Mouse (Mus musculus) Muller cell, postnatal 12 days (primary cell): ENCODE results near the gene Zfp62.
A peak's percentile ranks its signal among the peaks of the same experiment; 100 is the strongest.

Source experiments
- DNase-seq: peaks from one replicate; pipeline ENCODE4 v3.0.0-alpha.2; 2015; ENCODE audit errors: inconsistent ontology term

Zfp62 gene

DNA sequence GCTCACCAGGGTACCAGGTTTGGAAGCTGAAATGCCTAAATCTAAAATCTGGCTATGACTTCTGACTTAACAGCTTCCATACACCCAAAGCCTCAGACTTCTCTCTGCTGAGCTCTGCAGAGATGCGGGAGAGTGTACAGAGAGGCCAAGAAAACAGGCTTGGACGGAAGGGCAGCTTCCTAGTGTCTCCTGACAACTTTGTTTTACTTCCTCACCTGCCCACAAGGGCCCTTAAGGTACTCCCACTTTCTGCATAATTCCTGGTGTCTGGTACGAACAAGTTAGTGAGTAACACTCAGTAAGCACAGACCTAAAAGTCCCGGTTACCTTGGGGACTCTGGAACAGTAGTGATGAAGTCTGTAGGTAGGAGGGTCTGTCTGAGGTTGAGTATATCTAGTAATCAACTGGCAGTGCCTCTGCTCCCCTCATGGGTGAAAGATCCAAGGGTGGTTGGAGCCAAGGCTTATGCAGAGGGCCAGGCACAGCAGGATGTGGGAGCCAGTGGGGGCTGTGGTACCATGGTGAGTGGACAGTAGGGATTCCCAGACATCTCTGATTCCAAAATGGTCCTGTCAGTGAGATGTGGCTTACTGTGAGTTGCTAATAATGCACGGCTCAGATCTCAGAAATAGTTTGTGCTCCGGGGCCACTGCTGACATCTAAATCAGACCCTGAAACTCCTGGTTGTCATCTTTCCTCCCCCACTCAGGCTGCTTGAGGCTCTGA lies 46.0 kb downstream of the Zfp62 start:
- no peak for DNase-seq

DNA sequence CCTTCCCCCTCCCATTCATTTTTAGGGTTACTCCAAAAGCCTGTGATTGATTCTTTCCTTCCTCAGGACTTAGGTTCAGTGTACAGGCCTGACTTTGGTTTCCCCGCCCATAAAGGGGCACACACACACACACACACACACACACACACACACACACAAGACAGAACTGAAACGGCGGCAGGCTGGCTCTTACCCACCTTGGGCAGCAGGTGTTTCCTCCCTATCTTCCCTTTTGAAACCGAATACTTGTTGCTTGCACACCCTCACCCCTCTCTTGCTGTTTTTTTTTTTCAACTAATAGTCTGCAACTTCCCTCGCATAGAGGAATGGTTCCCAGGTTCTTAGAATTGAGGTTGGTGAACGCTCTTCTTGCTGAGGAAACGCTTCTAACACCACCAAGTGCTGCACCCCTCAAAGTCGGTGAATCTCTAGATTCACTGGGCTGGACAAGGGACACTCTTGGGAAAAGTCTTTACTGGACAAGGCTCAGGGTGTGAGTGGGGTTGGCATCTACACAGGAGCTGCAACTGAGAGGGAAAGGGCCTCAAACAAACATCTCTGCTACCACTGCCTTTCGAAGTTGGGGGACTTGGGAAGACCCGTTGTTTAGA lies 46.8 kb downstream of the Zfp62 start:
- DNase-seq: no peak

DNA sequence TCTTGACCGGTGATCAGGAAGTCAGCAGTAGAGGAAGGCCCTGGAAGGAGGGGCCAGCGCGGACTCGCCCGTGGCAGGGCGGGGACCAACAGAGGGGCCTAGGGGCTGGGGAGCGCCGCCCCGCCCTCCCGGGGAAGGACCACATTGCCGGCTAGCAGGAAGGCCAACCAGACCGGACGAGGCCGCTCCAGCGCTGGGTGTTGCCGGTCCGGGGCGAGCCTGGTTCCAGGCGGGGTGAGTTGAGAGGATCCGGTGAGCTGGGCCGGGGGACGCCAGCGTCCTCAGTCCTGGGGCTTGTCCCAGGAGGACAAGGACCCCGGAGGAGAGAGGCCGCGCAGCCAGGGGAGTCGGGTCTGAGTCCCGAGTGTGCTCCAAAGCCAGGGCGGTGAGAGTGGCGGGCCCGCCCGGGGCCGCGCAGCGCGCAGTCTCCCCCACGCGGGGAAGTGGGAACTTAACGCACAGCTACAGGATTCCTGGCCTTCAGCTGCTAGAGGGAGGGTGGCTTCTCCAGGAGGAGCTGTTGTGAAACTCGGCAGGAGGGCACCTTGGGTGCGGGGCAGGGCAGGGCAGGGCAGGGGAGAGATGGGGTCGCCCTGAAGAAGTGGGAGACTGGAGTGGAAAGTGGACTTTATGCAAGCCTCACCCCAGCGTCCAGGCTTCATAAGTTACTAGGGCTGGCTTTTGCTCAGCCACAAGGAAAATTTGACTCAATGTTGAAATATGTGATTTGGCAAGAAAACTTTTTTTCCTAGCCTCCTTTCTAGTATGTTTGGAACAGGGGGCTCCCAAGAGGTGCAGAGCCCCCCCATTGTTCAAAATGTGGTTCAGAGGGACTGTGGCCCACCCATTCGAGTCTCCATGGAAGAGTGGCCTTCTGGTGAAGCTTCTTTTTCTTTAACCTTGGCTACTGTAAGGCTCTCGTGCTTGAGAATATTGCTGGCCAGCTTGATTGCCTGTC lies 47.6 kb downstream of the Zfp62 start:
- DNase-seq: peak; percentile 95

DNA sequence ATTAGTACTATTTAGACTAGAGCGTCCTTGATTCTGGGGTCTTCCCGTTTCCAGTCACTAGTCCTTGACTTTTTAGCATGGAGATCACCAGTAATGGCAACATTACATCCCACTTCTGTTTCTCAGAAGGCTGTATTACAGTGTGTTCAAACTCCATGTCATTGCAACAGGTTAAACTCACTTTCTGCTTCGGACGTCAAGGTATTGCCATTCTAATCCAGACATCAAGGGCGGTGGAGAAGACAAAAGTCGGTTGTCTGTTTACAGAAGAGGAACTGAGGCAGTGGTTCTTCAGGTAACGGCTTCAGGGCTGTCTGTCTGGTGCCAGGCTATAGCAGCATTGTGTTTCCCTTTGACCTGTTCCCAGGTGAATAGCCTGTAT lies 48.3 kb downstream of the Zfp62 start:
- DNase-seq: no peak

DNA sequence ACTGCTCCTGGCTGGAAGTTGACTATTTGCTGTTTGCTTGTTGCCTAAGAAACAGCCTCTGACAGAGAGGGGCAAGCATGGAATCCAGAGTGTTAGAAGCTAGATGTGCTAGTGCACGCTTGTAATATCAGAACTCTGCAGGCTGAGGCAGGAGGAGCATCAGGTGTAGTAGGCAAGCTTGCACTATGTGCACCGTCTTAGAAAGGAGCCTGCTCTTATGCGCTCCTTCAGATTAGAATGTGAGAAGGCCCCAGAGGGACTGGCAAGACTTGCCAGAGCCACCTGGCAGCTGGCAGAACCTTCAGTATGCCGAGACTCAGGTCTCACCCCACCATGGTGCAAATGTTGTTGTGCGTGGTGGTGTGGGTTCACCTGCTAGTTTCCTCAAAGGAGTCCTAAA lies 49.0 kb downstream of the Zfp62 start:
- no peak for DNase-seq

DNA sequence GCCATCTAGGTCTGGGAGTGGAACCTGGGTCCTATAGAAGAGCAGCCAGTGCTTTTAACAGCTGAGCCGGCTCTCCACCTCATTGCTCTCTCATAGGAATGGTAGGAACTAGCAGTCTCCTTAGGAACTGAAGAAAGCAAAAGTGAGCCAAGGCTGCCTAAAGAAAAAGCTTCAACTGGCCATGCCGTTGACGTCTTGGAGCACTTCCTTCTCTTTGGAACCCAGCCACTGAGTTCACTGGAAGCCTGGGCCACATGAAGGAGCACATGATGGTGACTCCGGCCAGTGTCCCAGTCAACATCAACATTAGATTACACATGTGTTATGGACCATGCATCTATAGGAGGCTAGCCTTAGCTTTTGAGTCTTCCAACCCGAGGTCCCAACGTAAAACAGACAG lies 49.9 kb downstream of the Zfp62 start:
- DNase-seq: no peak

DNA sequence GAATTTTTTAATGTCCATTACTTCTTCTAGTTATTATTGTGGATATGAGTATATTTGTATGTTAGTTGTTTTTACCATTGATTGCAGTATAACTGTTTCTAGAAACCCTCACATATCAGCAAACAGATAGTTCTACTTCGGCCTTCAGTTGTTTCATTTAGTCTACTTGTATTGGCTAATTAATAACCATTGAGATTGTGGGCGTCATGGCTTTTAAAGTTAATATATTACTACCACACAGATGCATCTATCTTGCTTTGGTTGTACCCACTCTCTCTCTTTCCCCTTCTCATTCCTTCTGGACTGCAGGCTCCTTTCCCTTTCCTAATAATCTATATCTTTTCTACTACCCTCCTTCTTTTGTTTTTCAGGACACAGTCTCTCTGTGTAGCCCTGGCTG lies 56.2 kb downstream of the Zfp62 start:
- DNase-seq: no peak

DNA sequence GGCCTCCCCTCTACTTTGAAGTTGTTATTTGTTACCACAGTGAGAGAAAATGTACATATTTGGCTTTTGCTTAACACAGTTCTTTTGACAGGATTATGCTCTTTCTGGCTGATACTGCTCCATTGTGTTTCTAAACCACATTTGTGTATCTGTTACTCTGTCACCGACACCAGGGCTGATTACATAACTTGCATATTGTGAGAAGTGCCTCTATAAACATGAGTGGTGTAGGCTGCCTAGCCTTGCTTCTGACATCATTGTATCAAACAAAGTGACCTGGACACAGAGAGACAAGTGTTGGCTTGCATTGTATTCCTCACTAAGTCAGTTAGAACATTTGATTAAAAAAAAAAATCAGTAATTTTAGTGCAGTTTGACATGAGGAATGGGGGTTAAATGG lies 56.7 kb downstream of the Zfp62 start:
- DNase-seq: no peak

DNA sequence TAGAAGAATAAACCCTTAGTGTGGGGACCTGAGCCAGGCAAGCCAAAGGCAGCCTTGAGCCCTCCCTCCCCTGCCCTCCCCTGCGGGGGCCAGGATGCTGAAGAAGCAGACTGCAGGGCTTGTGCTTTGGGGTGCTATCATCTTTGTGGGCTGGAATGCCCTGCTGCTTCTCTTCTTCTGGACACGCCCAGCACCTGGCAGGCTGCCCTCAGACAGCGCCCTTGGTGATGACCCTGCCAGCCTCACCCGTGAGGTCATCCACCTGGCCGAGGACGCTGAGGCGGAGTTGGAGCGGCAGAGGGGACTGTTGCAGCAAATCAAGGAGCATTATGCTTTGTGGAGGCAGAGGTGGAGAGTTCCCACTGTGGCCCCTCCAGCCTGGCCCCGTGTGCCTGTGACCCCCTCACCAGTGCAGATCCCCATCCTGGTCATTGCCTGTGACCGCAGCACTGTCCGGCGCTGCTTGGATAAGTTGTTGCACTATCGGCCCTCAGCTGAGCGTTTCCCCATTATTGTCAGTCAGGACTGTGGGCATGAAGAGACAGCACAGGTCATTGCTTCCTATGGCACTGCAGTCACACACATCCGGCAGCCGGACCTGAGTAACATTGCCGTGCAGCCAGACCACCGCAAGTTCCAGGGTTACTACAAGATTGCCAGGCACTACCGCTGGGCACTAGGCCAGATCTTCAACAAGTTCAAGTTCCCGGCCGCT lies 57.7 kb downstream of the Zfp62 start:
- DNase-seq: no peak

DNA sequence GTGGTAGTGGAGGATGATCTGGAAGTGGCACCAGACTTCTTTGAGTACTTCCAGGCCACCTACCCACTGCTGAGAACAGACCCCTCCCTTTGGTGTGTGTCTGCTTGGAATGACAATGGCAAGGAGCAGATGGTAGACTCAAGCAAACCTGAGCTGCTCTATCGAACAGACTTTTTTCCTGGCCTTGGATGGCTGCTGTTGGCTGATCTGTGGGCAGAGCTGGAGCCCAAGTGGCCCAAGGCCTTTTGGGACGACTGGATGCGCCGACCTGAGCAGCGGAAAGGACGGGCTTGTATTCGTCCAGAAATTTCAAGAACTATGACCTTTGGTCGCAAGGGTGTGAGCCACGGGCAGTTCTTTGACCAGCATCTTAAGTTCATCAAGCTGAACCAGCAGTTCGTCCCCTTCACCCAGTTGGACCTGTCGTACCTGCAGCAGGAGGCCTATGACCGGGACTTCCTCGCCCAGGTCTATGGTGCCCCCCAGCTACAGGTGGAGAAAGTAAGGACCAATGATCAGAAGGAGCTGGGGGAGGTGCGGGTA lies 58.3 kb downstream of the Zfp62 start:
- DNase-seq: no peak

DNA sequence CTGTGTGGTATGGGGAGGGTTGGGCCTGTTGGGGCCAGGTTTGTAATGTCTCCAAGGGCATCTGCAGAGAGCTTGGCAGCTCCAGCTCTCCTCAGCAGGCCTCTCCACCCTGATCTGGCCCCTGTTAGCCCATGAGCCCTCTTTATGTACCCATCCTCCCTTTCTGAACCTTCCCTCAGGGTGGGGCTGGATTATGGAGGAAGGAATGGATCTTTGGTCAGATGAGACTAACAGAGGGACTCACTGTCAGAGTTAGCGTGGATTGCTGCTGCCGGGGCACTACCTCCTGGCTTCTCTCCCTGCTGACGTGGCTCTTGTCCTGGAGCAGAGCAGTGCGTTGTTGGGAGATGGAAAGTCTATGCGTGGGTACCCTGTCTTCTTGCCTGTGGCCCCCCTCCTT lies 59.2 kb downstream of the Zfp62 start:
- DNase-seq: no peak

DNA sequence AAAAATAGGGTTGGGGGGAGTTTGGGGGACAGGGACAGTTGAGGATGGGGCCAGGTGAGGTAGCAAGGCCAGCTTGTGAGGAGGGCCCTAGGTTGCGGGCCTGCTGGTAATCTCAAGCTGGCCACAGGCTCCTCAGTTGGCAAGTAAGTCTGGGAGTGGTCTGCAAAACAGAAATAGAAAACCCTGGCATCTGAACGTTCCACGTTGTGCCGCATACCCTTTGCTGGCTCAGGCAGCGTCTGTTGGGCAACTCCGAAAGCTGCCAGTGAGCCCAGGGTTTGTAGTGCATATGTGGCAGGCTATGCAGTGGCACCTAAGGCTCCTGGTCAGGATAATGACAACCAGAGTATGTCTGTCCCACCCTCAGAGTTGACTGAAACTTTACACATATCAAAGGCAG lies 60.1 kb downstream of the Zfp62 start:
- DNase-seq: no peak

DNA sequence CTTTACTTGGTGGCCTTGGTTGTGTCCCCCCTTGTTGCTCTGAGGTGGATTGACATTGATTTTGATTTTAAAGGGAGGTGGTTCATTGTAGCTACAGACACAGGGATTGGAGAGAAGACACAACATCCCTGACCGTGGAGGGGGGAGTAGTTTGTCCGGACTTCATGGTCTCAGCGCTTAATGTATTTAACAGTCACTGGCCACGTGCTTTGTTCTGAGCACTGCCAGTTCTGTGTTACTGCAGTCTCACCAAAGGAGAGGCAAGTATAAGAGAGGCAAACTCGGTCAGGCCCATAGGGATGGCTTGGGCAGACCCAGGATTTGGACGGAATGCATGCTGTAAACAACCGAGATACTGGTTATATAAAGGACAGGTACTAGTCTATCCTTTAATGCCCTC lies 61.0 kb downstream of the Zfp62 start:
- DNase-seq: no peak

DNA sequence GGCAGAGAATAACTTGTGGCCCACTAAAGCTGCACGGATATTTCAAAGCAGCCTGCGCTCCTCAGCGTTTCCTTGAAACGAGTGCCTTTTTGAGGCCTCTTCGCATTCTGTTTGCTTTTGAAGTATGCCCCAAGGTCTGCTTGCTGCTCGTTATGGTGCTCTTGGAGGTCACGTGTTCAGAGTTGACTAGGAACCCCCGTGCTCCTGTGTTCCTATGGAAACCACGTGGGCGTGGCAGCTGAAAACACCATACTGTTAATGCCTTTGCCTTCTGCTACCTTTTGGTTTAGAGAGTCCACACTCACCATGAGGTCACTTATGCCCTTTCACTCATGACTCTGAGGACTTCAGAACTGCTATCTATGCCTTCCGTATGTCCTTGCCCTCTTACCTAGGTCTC lies 61.5 kb downstream of the Zfp62 start:
- no peak for DNase-seq

DNA sequence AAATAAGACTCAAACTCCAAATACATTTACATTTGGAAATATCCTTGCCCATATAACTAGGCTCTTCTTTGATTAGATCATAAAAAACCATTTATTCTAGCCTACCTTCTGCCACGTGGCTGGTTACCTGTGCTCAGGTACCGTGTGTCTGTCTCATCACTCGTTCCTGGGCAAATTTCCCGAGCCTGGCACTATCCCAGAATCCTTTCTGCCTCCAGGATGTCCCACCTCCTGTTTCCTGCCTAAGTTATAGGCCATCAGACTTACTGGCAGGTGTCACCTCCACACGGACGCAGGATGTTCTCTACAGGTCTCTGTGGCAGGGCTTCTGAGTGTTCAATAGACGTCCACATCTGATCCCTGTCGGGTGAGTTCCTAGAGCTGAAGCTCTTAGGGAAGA lies 62.0 kb downstream of the Zfp62 start:
- no peak for DNase-seq

DNA sequence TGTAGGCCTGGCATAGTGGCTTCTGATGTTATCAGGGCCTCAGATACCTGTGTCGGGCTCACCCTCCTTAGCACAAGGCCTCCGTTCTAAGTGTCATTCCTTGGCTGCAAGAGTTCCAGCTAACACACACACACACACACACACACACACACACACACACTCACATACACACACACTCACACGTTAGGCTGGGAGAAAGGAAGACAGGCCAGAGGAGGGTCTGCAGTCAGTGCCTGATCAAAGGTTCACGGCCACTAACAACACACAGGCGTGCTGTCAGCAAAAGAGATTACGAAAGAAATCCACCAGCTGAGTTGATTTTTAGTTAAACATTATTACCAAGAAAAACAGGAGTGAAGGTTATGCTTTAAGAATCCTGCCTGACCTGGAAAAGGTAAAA lies 63.6 kb downstream of the Zfp62 start:
- no peak for DNase-seq

DNA sequence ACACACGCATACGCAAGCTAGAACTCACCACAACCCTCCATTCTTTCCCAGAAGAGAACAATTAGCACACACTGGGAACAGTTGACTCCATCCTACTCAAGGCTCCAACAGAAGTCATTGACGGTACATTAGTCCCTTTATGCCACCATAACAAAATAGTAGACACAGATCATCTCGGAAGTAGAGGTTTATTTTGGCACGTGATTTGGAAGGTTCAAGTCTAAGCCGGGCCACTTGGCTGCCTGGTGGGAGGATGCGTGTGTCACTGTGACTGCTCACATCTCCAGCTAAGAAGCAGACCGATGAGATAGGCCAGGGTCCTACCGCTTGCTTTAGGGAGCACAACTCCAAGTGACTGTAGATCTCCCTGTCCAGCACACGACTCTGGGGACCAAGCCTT lies 64.2 kb downstream of the Zfp62 start:
- DNase-seq: no peak

DNA sequence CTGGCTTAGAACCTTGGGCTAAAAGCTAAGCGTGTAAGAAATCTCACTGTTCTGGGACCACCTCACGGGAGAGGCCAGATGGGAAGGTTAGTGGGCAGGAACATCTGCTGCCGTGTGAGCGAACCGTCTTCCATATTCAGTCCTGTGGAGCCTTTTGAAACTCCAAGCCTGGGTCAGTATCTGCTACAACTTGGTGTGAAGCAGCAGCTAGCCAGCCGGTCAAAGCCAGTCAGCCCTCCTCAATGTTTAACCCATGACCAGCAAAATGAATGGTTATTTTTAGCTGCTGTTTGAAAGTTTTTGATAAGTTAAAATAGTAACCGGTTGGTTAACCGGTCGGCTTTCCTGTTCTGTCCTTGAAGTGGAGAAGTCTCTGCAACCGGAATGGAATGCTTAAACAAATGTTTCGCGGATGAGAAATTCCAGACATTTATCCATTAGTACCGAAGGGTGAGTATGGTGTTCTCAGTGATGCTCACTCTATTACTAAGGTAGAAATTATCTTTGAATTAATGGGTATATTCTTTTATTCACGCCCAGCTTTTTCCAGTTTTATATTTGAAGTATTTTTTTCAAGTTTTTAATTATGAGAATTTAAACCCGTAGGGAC lies 65.0 kb downstream of the Zfp62 start:
- DNase-seq: peak; percentile 62
